Mouse (Mus musculus) stomach, embryonic 14.5 days (tissue): ENCODE data around the gene Lrrc61. TPM values are rescaled to one million over a fixed set of nuclear protein-coding genes. Genes with fewer than 3 reads are reported as not detected.

ENCODE experiments used
- ATAC-seq: fragments of 200-750 bp; cut with Nextera tagmentation; 2 replicates; pipeline ENCODE4 v1.8.0; 2017; ENCODE audit warnings: low read depth, moderate TSS enrichment; ENCODE audit not compliant: insufficient number of reproducible peaks, insufficient read depth, low FRiP score
- H3K27ac ChIP-seq: fragments of 300-500 bp; sonication (generic); 2 replicates; pipeline ENCODE4 v1.5.1; 2014; ENCODE audit warnings: mild to moderate bottlenecking, low read length, moderate library complexity, mixed read lengths
- H3K27me3 ChIP-seq: fragments of 300-500 bp; sonication (generic); 2 replicates; pipeline ENCODE4 v1.6.1; 2014; ENCODE audit warnings: low read length, control low read depth, mixed read lengths; ENCODE audit not compliant: control insufficient read depth, insufficient read depth
- H3K36me3 ChIP-seq: fragments of 300-500 bp; sonication (generic); 2 replicates; pipeline ENCODE4 v1.6.1; 2014; ENCODE audit warnings: mild to moderate bottlenecking, control low read depth, low read length, moderate library complexity, mixed read lengths; ENCODE audit not compliant: control insufficient read depth, insufficient read depth
- H3K4me1 ChIP-seq: fragments of 300-500 bp; sonication (generic); 2 replicates; pipeline ENCODE4 v1.6.1; 2014; ENCODE audit warnings: low read length, control low read depth, mixed read lengths; ENCODE audit not compliant: control insufficient read depth, insufficient read depth
- H3K4me2 ChIP-seq: fragments of 300-500 bp; sonication (generic); replicated peaks from 2 replicates; pipeline ENCODE4 v1.6.1; 2014; ENCODE audit warnings: low read depth, low read length, control low read depth
- H3K4me3 ChIP-seq: fragments of 300-500 bp; sonication (generic); 2 replicates; pipeline ENCODE4 v1.5.1; 2014; ENCODE audit warnings: low read depth, low read length, control low read depth
- H3K9ac ChIP-seq: fragments of 300-500 bp; sonication (generic); replicated peaks from 2 replicates; pipeline ENCODE4 v1.6.1; 2014; ENCODE audit warnings: low read depth, mild to moderate bottlenecking, control low read depth, low read length, moderate library complexity, mixed read lengths
- H3K9me3 ChIP-seq: fragments of 300-500 bp; sonication (generic); 2 replicates; pipeline ENCODE4 v1.6.1; 2016; ENCODE audit warnings: low read depth, low read length, control low read depth; ENCODE audit not compliant: control insufficient read depth
- WGBS: fragments of 180-500 bp; shearing (Covaris S2); extraction: QIAGEN DNeasy Blood & Tissue Kit; methylation state at CpG from one replicate; pipeline ENCODE4 v1.1.7; 2014; 5-methylcytosine and 5-hydroxymethylcytosine counted together
- polyA plus RNA-seq: library from polyadenylated mRNA; unstranded; fragments of >200 nt; fragmentation: Nextera tagmentation; extraction: Ambion mirVana; gene quantifications from 2 replicates; pipeline ENCODE4 v1.2.1, GENCODE M21; 2014

Lrrc61 gene
- polyA plus RNA-seq, 1 experiment from 2014 or later, result 4.6 TPM

GRCm38 (mm10) chr6:48600594-48600993 is 46.0 kb downstream of the Lrrc61 start:
- Histone ChIP-seq H3K27me3 (no peaks in the 10 kb centered on the region), H3K36me3 (peaks cover 39% of the 10 kb centered on the region), H3K27ac (no peak overlapping the region), H3K9me3 (peaks cover 26% of the 10 kb centered on the region), H3K4me1 (0 out of 2 replicates have a peak, but pooled peaks cover 3% of the 10 kb centered on the region), H3K9ac (no peak overlapping the region), H3K4me2 (no peak overlapping the region), H3K4me3 (no peak overlapping the region)
- WGBS, result 85% methylated on average over 1 of the region's 1 CpGs
- ATAC-seq, result no peak

GRCm38 (mm10) chr6:48601271-48602079 is 46.9 kb downstream of the Lrrc61 start, which contains the start of gene Zfp775:
TSS of gene Zfp775 (plus strand) at chr6:48602063.
- Histone ChIP-seq H3K9me3 (peaks cover 19% of the 10 kb centered on the region), H3K4me2 (peak within 1 kb of the TSS; percentile 97), H3K27ac (peak within 1 kb of the TSS; percentile 33), H3K36me3 (peaks cover 32% of the 10 kb centered on the region), H3K4me3 (peak within 1 kb of the TSS; percentile 58), H3K27me3 (no peaks in the 10 kb centered on the region), H3K4me1 (0 out of 2 replicates have a peak, but pooled peaks cover 3% of the 10 kb centered on the region), H3K9ac (peak within 1 kb of the TSS; percentile 74)
- 4% methylated on average over 41 of the region's 42 CpGs for WGBS
- ATAC-seq, result peak; percentile 99

- 3% methylated on average over 28 of the region's 28 CpGs for WGBS
- Histone ChIP-seq H3K9ac (peak overlapping the region; percentile 74), H3K9me3 (peaks cover 12% of the 10 kb centered on the region)
Observed at GRCm38 (mm10) chr6:48602080-48602741, 47.6 kb downstream of the Lrrc61 start.

GRCm38 (mm10) chr6:48608124-48608523 is 53.5 kb downstream of the Lrrc61 start:
- Histone ChIP-seq H3K9me3 (no peaks in the 10 kb centered on the region), H3K36me3 (no peaks in the 10 kb centered on the region; the same call in 1 of the 2 replicates)
- ATAC-seq, result no peak

More at GRCm38 (mm10) chr6:48602080-48602741, 47.6 kb downstream of the Lrrc61 start:
- Histone ChIP-seq H3K36me3 (peaks cover 25% of the 10 kb centered on the region), H3K4me1 (0 out of 2 replicates have a peak, but pooled peaks cover 3% of the 10 kb centered on the region), H3K27ac (peak overlapping the region; percentile 29), H3K4me3 (peak overlapping the region; percentile 58), H3K4me2 (peak overlapping the region; percentile 97), H3K27me3 (no peaks in the 10 kb centered on the region)
- ATAC-seq, result peak; percentile 63

GRCm38 (mm10) chr6:48609512-48609911 is 54.9 kb downstream of the Lrrc61 start:
- no peak for ATAC-seq

More at GRCm38 (mm10) chr6:48608124-48608523, 53.5 kb downstream of the Lrrc61 start:
- no peak overlapping the region for H3K9ac ChIP-seq
- no peak overlapping the region for H3K4me2 ChIP-seq
- 74% methylated on average over 2 of the region's 2 CpGs for WGBS
- H3K27me3 ChIP-seq, result no peaks in the 10 kb centered on the region
- H3K4me1 ChIP-seq, result 0 out of 2 replicates have a peak, but pooled peaks cover 4% of the 10 kb centered on the region
- H3K27ac ChIP-seq, result no peak overlapping the region
- no peak overlapping the region for H3K4me3 ChIP-seq

DNA sequence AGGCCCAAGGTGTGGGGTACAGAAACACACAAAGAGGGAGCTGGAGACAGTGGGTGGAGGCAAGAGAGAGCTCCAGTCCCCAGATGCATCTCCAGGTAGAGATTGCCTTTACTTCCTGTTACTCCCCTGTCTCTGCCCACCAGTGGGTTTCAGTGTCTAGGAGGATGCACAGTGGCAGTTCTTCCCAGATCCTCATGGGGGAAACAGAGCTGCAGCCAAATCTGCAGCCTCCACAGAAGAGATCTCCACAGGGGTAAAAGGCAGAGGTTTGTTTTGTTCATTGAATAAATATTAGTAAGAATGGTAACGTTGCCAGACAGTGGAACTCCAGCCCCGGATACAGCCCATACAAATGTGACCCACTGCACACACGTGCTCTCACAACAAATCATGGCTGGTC is 56.1 kb downstream of the Lrrc61 start:
- no peaks in the 10 kb centered on the region for H3K27me3 ChIP-seq
- H3K27ac ChIP-seq, result no peak overlapping the region
- H3K4me3 ChIP-seq, result no peak overlapping the region
- no peak for ATAC-seq
- no peak overlapping the region for H3K4me2 ChIP-seq
- H3K9me3 ChIP-seq, result no peaks in the 10 kb centered on the region
- H3K9ac ChIP-seq, result no peak overlapping the region
- no peaks in the 10 kb centered on the region; the same call in 1 of the 2 replicates for H3K36me3 ChIP-seq
- 44% methylated on average over 3 of the region's 3 CpGs for WGBS
- 0 out of 2 replicates have a peak, but pooled peaks cover 4% of the 10 kb centered on the region for H3K4me1 ChIP-seq

More at GRCm38 (mm10) chr6:48609512-48609911, 54.9 kb downstream of the Lrrc61 start:
- Histone ChIP-seq H3K4me1 (0 out of 2 replicates have a peak, but pooled peaks cover 4% of the 10 kb centered on the region), H3K4me3 (no peak overlapping the region), H3K9me3 (no peaks in the 10 kb centered on the region), H3K27me3 (no peaks in the 10 kb centered on the region), H3K9ac (no peak overlapping the region), H3K4me2 (no peak overlapping the region), H3K27ac (no peak overlapping the region), H3K36me3 (no peaks in the 10 kb centered on the region; the same call in 1 of the 2 replicates)
- 57% methylated on average over 7 of the region's 7 CpGs for WGBS

DNA sequence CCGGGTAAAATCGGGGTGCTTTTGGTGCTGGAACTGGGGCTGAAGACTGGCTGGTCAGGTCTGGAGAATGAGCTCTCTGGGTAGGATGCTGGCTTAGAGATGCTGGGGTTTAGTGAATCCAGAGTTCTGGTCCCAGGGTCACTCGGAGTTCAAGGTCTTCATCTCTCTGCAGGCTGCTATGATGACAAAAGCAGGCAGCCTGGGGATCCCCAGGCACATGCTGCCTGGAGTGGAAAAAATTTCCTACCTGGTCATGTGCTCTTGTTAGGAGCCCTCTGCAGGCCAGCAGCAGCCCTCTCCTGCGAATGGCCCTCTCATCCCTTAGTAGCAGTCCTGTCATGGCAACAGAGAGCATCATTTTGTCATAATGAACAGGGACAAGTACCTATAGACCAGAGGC is 58.9 kb downstream of the Lrrc61 start:
- H3K4me1 ChIP-seq, result 0 out of 2 replicates have a peak, but pooled peaks cover 4% of the 10 kb centered on the region
- no peaks in the 10 kb centered on the region for H3K27me3 ChIP-seq
- H3K36me3 ChIP-seq, result no peaks in the 10 kb centered on the region; the same call in 1 of the 2 replicates
- no peak overlapping the region for H3K4me2 ChIP-seq
- H3K27ac ChIP-seq, result no peak overlapping the region
- WGBS, result 88% methylated on average over 4 of the region's 4 CpGs
- H3K9me3 ChIP-seq, result no peaks in the 10 kb centered on the region
- no peak overlapping the region for H3K4me3 ChIP-seq
- H3K9ac ChIP-seq, result no peak overlapping the region
- ATAC-seq, result no peak

DNA sequence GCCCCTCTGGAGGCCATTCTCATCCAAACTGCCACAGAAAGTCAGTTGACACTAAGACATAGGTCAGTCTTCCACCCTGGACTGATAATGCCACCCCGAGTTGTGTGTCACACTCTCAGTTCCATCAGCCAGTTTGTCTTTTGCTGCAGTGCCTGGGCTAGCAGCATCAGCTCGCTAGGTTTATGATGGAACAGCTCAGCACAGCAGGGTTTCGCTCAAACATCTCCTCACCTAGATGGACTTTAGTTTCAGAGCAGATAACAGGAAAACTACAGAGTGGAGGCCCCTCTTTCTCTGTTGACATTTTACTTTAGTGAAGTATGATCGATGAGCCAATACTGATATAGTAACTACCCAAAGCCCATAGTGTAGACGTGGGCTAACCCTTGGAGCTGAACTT is 60.2 kb downstream of the Lrrc61 start:
- Histone ChIP-seq H3K36me3 (peaks cover 2% of the 10 kb centered on the region; the same call in 1 of the 2 replicates), H3K4me1 (0 out of 2 replicates have a peak, but pooled peaks cover 4% of the 10 kb centered on the region), H3K27ac (no peak overlapping the region), H3K4me2 (no peak overlapping the region), H3K27me3 (no peaks in the 10 kb centered on the region), H3K4me3 (no peak overlapping the region), H3K9ac (no peak overlapping the region), H3K9me3 (no peaks in the 10 kb centered on the region)
- ATAC-seq, result no peak
- WGBS, result 90% methylated on average over 5 of the region's 5 CpGs
